Mouse (Mus musculus) mesoderm, embryonic 11.5 days (tissue): ENCODE measurements at regions not wholly inside any gene's neighbourhood (a gene's known extent, or its start where the extent isn't known, plus 50 kb on each side); places are given as distances from the start of the nearest gene placed in this dataset.

Source experiments
- DNase-seq: peaks from one replicate; pipeline ENCODE4 v3.0.0-alpha.2; 2012; ENCODE audit warnings: low read depth, low spot score

- DNase-seq, result no peak
These were observed 154.9 kb downstream of the Gpat3 start for GRCm38 (mm10) chr5:101000436-101000835.

GRCm38 (mm10) chr5:100992365-100992764 is 146.9 kb downstream of the Gpat3 start:
- peak; percentile 7 for DNase-seq

GRCm38 (mm10) chr5:100991626-100992025 is 146.1 kb downstream of the Gpat3 start:
- DNase-seq, result peak; percentile 85

GRCm38 (mm10) chr5:100982573-100982936 is 137.0 kb downstream of the Gpat3 start:
- DNase-seq, result peak; percentile 39

- DNase-seq, result peak; percentile 47
These were observed 136.5 kb downstream of the Gpat3 start for GRCm38 (mm10) chr5:100981849-100982572.

GRCm38 (mm10) chr5:100976736-100977135 is 131.2 kb downstream of the Gpat3 start:
- no peak for DNase-seq

GRCm38 (mm10) chr5:100951210-100951609 is 105.7 kb downstream of the Gpat3 start:
- DNase-seq, result peak; percentile 12
